Mouse (Mus musculus) embryonic facial prominence, embryonic 10.5 days (tissue): ENCODE results near the gene Plek2. TPM values are rescaled to one million over a fixed set of nuclear protein-coding genes. Genes with fewer than 3 reads are reported as not detected.
A peak's percentile ranks its signal among the peaks of the same experiment; 100 is the strongest.

ENCODE experiments used
- DNase-seq: peaks from one replicate; pipeline ENCODE4 v3.0.0-alpha.2; 2017; ENCODE audit warnings: low spot score
- H3K27ac ChIP-seq: fragments of 300-500 bp; sonication (generic); replicated peaks from 2 replicates; pipeline ENCODE4 v1.5.1; 2016; ENCODE audit warnings: mild to moderate bottlenecking
- H3K27me3 ChIP-seq: fragments of 300-500 bp; sonication (generic); replicated peaks from 2 replicates; pipeline ENCODE4 v1.6.1; 2016; ENCODE audit warnings: low read depth, mild to moderate bottlenecking; ENCODE audit not compliant: poor library complexity, severe bottlenecking
- H3K36me3 ChIP-seq: fragments of 300-500 bp; sonication (generic); replicated peaks from 2 replicates; pipeline ENCODE4 v1.6.1; 2016; ENCODE audit warnings: mild to moderate bottlenecking, moderate library complexity
- H3K4me1 ChIP-seq: fragments of 300-500 bp; sonication (generic); 2 replicates; pipeline ENCODE4 v1.6.1; 2016
- H3K4me3 ChIP-seq: fragments of 300-500 bp; sonication (generic); 2 replicates; pipeline ENCODE4 v1.5.1; 2016; ENCODE audit warnings: mild to moderate bottlenecking, moderate library complexity
- H3K9me3 ChIP-seq: fragments of 300-500 bp; sonication (generic); 2 replicates; pipeline ENCODE4 v1.6.1; 2016; ENCODE audit warnings: mild to moderate bottlenecking
- WGBS: fragments of 180-500 bp; shearing (Covaris S2); methylation state at CpG from one replicate; pipeline ENCODE4 v1.1.7; 2016; 5-methylcytosine and 5-hydroxymethylcytosine counted together
- polyA plus RNA-seq: library from polyadenylated mRNA; unstranded; fragments of >200 nt; fragmentation: Nextera tagmentation; extraction: Ambion mirVana; gene quantifications from 2 replicates; pipeline ENCODE4 v1.2.1, GENCODE M21; 2016

Plek2 gene
- 2.1 and 3.2 TPM in 2 replicates for polyA plus RNA-seq

DNA sequence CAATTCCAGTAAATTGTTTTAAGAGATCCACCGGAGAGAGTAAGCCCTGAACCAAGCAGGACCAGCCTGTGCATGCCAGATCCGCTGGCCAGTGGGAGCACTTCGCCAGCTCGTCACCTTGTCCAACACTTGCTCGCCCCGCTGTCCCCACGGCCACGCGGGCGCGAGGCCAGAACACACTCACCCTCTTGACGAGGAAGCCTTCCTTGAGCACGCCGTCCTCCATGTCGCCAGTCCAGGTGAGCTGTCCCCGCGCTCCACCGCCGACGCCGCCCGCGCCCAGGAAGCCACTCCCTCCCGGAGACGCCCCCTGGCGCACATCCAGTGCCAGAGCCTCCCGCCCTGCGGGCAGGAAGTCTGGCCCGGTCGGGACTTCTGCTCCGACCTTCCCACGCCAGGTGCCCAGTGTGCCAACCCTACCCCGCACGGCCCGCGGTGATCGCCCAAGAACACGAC lies at the start of gene Plek2:
Gene Plek2 (minus strand): TSS at position 258 of the 456 bp plus-strand sequence.
- peaks cover 21% of the 10 kb centered on the region for H3K4me1 ChIP-seq
- no peaks in the 10 kb centered on the region; the same call in 1 of the 2 replicates for H3K9me3 ChIP-seq
- DNase-seq, result peak; percentile 74
- H3K36me3 ChIP-seq, result no peaks in the 10 kb centered on the region
- H3K4me3 ChIP-seq, result peak within 1 kb of the TSS; percentile 63
- H3K27ac ChIP-seq, result peak within 1 kb of the TSS; percentile 35; the same call in 1 of the 2 replicates
- peaks cover 74% of the 10 kb centered on the region for H3K27me3 ChIP-seq
- 3% methylated on average over 38 of the region's 38 CpGs for WGBS

DNA sequence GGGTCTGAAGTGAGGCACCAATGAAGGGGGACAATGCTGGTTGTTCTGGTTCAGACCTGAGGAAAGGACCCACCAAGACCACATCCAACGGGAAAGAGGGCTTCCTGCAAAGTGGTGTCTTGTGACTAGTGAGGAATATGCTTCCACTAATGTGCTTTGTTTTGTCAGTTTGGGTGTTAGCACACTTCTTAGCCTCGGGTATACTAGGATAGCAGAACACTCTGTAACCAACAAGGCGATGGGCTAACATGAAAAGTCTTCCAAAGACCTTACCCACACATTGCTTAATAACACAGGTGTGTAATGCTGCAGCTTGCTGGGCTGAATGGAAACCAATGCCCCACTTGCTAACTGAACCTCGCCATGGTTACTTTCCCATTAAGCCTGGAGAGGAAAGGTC lies 49.6 kb upstream of the Plek2 start:
- Histone ChIP-seq H3K27ac (no peak overlapping the region), H3K36me3 (no peaks in the 10 kb centered on the region), H3K4me3 (no peak overlapping the region), H3K4me1 (no peaks in the 10 kb centered on the region), H3K27me3 (no peaks in the 10 kb centered on the region), H3K9me3 (peaks cover 12% of the 10 kb centered on the region; the same call in 1 of the 2 replicates)
- WGBS, result 87% methylated on average over 4 of the region's 4 CpGs
- no peak for DNase-seq

DNA sequence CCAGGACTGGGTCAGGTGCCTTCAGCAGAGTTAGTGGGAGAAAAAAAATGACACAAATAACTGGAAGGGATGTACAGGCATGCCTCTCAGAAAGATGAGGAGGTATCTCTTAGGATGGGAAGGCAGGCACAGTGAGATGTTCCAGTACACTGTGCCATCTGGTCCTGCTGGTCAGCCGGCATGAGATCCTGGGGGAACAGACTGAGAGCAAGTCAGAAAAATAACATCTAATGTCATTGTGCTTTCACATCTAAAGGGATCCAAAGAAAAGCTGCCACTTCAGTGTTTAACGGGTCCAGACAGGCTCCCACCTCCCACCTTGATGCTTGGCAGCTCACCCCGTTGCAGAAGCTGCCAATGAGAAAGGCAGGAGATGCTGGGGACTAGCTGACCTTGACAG lies 45.7 kb upstream of the Plek2 start:
- Histone ChIP-seq H3K4me3 (no peak overlapping the region), H3K4me1 (peaks cover 2% of the 10 kb centered on the region; the same call in 1 of the 2 replicates), H3K36me3 (no peaks in the 10 kb centered on the region), H3K27me3 (no peaks in the 10 kb centered on the region), H3K9me3 (peaks cover 10% of the 10 kb centered on the region; the same call in 1 of the 2 replicates), H3K27ac (no peak overlapping the region)
- 73% methylated on average over 3 of the region's 3 CpGs for WGBS
- DNase-seq, result no peak

DNA sequence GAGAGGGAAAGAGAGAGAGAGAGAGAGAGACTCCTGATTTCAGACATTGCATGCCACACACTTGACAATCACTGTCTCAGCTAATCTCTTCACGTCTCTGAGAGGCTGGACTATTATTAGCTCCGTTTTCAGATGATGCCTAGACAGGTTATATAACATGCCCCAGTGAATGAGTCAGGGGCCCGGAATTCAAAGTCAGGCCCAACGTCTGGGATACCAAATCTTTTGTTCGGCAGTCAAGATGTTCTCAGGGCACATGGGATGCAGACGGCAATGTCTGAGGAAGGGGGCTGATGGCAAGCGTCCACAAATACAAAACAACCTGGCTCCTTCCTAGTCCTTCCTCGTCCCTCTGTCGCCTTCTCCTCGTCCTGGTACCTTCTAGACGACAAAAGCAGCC lies 45.3 kb upstream of the Plek2 start:
- Histone ChIP-seq H3K4me3 (no peak overlapping the region), H3K27me3 (no peaks in the 10 kb centered on the region), H3K9me3 (peaks cover 7% of the 10 kb centered on the region; the same call in 1 of the 2 replicates), H3K27ac (no peak overlapping the region), H3K4me1 (peaks cover 2% of the 10 kb centered on the region; the same call in 1 of the 2 replicates), H3K36me3 (no peaks in the 10 kb centered on the region)
- DNase-seq, result no peak
- 71% methylated on average over 11 of the region's 11 CpGs for WGBS

DNA sequence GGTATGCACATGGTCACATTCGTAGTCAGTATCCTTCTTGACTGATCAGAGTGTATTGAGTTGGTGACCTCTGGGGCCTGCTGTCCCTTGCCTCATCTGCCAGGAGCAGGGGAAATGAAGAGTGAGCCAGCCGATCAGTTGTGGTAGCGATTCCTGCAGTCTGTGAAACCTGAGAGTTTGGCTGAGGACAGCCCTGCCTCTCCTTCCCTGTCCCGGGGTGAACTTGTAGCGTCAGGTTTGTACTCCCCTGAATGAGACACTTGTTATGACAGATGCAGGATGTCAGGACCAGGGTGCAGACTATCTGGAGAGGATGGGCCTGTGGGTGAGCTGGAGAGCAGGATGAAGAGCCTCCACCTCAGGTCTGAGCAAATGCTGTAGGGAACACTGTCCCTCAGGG lies 40.9 kb upstream of the Plek2 start:
- no peak overlapping the region for H3K27ac ChIP-seq
- H3K4me3 ChIP-seq, result no peak overlapping the region
- H3K9me3 ChIP-seq, result no peaks in the 10 kb centered on the region
- peaks cover 2% of the 10 kb centered on the region; the same call in 1 of the 2 replicates for H3K4me1 ChIP-seq
- no peak for DNase-seq
- H3K36me3 ChIP-seq, result no peaks in the 10 kb centered on the region
- 47% methylated on average over 5 of the region's 5 CpGs for WGBS
- 0 out of 2 replicates have a peak, but pooled peaks cover under 1% of the 10 kb centered on the region for H3K27me3 ChIP-seq

DNA sequence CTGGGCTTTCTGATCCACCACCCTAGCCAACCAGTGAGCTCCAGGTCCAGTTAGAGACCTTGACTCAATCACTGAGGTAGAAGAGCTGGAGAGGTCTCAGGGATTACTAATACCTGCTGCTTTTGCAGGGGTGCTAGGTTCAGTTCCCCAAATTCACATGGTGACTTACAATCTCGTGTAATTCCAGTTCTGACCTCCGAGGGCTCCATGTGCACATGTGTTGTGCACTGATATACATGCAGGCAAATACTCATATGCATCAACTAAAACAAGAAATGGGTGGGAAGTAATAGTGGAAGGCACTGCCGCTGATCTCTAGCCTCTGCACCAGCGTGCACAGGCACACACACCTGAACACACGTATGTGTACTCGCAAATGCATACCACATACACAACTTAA lies 40.4 kb upstream of the Plek2 start:
- Histone ChIP-seq H3K36me3 (no peaks in the 10 kb centered on the region), H3K27ac (no peak overlapping the region), H3K9me3 (no peaks in the 10 kb centered on the region), H3K27me3 (0 out of 2 replicates have a peak, but pooled peaks cover 5% of the 10 kb centered on the region), H3K4me1 (peaks cover 2% of the 10 kb centered on the region; the same call in 1 of the 2 replicates), H3K4me3 (no peak overlapping the region)
- DNase-seq, result no peak
- WGBS, result 81% methylated on average over 6 of the region's 6 CpGs

DNA sequence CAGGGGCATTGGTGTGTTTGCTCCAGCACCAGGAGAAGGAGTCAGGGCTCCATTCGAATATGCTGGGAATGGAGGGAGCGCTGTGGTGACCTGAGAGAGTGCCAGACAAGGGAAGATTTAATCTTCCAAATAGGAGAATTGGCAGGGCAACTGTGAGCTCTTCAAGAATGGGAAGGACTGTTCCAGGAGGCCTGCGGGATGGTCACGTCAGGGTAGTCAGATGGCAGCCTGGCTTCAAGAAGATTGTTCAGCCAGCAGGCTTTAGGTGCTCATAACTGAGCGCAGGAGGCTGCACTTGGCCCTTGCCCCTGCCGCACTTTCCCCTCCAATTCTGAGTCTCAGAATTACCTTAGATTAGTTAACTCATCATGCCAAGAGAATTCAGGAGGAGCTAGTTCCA lies 36.2 kb upstream of the Plek2 start:
- no peak for DNase-seq
- Histone ChIP-seq H3K4me1 (0 out of 2 replicates have a peak, but pooled peaks cover 2% of the 10 kb centered on the region), H3K27ac (no peak overlapping the region), H3K27me3 (0 out of 2 replicates have a peak, but pooled peaks cover 5% of the 10 kb centered on the region), H3K4me3 (no peak overlapping the region), H3K36me3 (no peaks in the 10 kb centered on the region), H3K9me3 (no peaks in the 10 kb centered on the region)
- WGBS, result 86% methylated on average over 6 of the region's 6 CpGs

DNA sequence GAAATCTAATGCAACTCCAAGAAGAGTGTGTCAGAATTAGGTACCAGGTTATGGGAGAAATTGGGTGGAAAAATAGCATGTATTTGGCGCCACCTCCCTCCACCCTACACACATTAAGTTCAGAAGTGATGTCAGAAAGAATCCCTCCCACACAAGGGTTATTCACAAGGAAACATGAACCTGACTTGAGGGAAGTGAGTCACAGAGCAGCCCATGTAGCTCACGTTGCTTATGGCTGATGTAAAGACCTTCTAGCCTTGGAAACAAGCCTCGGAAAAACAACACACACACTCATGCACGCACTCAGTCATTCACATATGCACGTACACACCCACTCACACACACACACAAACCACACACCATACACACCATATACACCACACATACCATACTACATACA lies 33.3 kb upstream of the Plek2 start:
- H3K9me3 ChIP-seq, result no peaks in the 10 kb centered on the region
- no peaks in the 10 kb centered on the region for H3K36me3 ChIP-seq
- H3K27ac ChIP-seq, result no peak overlapping the region
- H3K4me1 ChIP-seq, result peaks cover 6% of the 10 kb centered on the region
- H3K4me3 ChIP-seq, result no peak overlapping the region
- 86% methylated on average over 5 of the region's 5 CpGs for WGBS
- DNase-seq, result no peak
- 0 out of 2 replicates have a peak, but pooled peaks cover 5% of the 10 kb centered on the region for H3K27me3 ChIP-seq

DNA sequence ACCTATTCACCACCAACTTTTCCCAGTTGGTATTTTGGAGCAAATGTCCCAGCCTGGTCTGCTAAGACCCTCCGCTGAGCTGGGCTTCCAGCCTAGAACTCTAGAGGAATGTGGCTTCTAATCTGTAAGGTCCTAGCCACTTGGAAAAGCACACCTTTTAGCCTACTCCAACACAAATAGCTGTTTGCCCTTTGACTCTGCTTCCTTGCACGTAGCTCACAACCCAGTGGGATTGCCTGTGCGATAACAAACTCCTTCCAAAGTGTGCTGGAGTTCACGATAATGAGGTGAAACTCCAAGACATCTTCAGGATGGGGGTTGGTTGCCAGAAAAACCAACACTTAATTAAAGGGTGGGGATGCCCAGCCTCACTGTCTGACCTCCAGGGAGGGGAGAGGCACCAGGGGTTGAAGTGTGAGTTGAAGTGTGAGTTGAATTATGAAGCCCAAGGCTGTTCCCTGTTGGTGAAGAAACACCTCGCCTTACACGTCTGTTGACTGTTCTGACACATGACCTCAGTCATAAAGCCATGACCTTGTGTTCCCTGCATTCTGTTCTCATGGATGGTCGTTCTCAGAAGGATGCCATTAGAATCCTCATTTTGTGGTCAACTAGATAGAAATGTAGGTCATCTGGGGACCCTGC lies 32.8 kb upstream of the Plek2 start:
- no peak for DNase-seq
- 74% methylated on average over 7 of the region's 7 CpGs for WGBS
- 0 out of 2 replicates have a peak, but pooled peaks cover 5% of the 10 kb centered on the region for H3K27me3 ChIP-seq
- H3K4me1 ChIP-seq, result peaks cover 6% of the 10 kb centered on the region
- no peak overlapping the region for H3K27ac ChIP-seq
- H3K4me3 ChIP-seq, result no peak overlapping the region
- H3K36me3 ChIP-seq, result no peaks in the 10 kb centered on the region
- no peaks in the 10 kb centered on the region for H3K9me3 ChIP-seq

DNA sequence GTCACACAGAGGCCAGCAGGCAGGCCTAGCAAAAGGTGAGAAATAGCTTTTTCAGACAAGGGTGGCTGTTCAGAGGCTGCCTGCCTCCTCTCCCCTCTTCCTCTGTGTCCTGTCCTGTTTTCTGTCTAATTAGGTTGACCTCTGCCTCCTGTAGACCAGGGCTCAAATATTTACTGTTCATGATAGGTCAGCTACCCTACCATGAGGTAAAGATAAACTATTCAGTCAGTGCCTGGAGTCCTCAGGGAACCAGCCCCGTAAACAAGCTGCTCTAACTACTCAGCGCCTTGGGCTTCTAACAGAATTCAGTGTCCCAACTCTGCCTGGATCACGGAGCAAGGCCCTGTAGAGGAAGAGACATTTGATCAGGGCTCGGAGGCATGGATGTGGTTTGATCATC lies 29.7 kb upstream of the Plek2 start:
- WGBS, result 39% methylated on average over 4 of the region's 4 CpGs
- Histone ChIP-seq H3K9me3 (no peaks in the 10 kb centered on the region), H3K27me3 (no peaks in the 10 kb centered on the region)

DNA sequence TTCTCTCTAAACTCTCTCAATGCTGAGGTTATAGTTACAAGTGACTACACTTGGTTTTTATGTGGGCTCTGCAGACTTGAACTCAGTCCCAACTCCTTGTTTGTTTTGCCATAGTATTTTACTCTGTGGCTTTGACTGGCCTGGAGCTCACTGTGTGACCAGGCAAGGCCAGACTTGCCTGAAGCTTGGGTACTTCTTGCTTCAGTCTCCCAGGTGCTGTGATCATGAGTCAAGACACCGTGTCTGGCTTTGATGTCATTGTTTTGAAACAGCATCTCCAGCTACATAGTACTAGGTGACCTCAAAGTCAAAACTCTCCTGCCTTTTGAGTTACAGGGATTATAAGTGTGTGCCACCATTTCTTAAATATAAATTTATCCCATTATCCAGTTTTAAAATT lies 23.1 kb upstream of the Plek2 start:
- Histone ChIP-seq H3K9me3 (no peaks in the 10 kb centered on the region), H3K27me3 (no peaks in the 10 kb centered on the region; the same call in 1 of the 2 replicates), H3K27ac (no peak overlapping the region), H3K36me3 (no peaks in the 10 kb centered on the region), H3K4me3 (no peak overlapping the region), H3K4me1 (peaks cover 3% of the 10 kb centered on the region; the same call in 1 of the 2 replicates)
- no peak for DNase-seq
- 85% methylated on average over 1 of the region's 1 CpGs for WGBS

More for the DNA sequence above, 29.7 kb upstream of the Plek2 start:
- Histone ChIP-seq H3K27ac (no peak overlapping the region; the same call in 1 of the 2 replicates), H3K36me3 (no peaks in the 10 kb centered on the region), H3K4me1 (peaks cover 6% of the 10 kb centered on the region), H3K4me3 (no peak overlapping the region)
- peak; percentile 19 for DNase-seq

DNA sequence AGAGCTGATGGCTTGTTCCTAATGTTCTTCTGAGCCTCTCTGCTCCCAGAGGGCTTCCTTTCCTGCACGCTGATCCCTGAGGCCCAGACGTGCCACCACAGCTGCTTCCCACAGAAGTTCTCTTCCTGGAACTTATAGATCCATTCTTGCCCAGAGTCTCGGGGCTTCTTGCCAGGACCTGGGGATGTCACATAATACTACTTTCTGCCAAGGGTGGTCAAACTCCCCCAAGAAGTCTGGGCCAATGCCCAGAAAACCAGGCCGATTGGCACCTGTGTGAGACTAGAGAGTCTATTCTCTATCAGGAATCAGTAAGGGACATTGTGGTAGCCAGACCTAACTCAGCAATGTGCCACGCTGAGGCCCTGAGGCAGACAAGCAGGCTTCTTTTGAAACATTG lies 20.5 kb upstream of the Plek2 start:
- peaks cover 3% of the 10 kb centered on the region; the same call in 1 of the 2 replicates for H3K4me1 ChIP-seq
- no peak for DNase-seq
- no peaks in the 10 kb centered on the region; the same call in 1 of the 2 replicates for H3K27me3 ChIP-seq
- H3K27ac ChIP-seq, result no peak overlapping the region
- H3K9me3 ChIP-seq, result no peaks in the 10 kb centered on the region
- no peak overlapping the region for H3K4me3 ChIP-seq
- 85% methylated on average over 5 of the region's 5 CpGs for WGBS
- no peaks in the 10 kb centered on the region for H3K36me3 ChIP-seq
